Mouse (Mus musculus): ENCODE results near the gene Vamp1.
A peak's percentile ranks its signal among the peaks of the same experiment; 100 is the strongest.

Vamp1 gene

DNA sequence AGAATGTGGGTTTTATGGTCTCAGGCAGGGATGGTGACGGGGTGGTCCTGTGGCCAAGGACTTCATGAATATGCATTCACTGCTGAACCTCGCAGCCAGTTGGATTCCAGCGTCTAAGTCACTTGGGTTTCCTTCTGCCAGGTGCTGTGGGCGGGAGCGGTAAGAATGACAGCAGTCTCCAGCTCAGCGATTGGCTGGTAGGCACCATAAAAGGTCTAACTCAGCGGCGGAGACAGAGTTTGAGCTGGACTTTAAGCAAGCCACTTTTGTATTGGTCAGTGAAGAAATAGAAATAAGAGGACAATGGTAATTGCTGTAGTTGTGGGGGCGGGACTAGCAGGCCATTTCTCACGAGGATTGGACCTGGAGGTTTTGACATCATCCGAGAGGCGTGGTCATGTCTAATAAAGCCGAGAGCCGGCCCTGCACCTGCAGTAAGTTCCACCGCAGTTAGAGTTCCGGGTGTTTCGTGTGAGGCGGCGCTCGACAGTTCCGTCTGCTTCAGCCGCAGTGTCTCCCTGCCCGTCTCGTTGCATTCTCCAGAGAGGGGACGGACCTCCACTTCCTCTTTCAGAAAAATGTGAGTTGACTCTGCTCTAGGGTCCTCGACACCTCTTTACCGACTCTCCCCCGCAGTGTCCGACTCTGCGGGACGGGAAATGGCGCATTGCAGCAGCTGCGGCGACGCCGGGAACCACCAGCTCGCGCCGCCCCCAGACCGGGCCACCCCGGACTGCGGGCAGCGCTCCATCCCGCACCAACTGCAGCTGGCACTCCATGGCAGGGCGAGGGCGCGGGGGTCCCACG, at the start of gene Vamp1:
Vamp1 (plus strand) TSS at position 404 of the 807 bp plus-strand sequence.
- peak; percentile 90 for DNase-seq (ENCODE audit: low read depth, low spot score)

DNA sequence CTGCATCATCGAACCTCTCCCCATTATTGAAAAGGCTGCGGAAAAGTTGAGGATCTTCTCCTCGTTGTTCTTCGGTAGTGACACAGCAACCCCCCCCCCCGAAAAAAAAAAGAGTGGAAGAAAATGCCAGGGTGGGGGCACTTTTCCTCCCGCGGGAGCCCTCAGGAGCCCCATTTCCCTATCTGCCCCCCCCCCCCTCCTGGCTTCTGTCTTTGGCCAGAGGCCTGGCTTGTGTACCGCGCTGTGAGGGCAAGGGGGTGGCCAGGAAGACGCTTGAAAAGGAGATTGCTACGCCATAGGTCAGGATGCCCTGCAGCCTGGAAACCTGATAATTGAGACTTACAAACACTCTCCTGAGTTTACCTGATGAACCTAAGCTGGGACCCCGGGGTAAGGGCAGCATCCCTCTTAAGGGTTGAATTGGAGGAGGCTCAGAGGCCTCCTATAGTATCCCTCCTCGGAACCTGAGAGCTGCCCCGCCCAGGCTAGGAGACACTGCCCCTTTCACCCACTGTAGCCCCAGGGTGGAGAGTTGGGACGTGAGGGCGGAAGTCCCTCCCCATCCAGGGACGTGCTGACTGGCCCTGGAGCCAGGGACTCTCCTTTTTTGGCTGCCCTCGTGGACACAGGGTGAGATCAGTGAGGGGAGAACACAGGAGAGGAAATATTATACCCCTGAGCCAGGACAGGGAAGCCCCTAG, 49.1 kb upstream of the Vamp1 start, which contains the start of gene Gapdh:
Gapdh (minus strand) TSS at position 417 of the 701 bp plus-strand sequence.
- DNase-seq (ENCODE audit: low read depth, low spot score), result no peak

DNA sequence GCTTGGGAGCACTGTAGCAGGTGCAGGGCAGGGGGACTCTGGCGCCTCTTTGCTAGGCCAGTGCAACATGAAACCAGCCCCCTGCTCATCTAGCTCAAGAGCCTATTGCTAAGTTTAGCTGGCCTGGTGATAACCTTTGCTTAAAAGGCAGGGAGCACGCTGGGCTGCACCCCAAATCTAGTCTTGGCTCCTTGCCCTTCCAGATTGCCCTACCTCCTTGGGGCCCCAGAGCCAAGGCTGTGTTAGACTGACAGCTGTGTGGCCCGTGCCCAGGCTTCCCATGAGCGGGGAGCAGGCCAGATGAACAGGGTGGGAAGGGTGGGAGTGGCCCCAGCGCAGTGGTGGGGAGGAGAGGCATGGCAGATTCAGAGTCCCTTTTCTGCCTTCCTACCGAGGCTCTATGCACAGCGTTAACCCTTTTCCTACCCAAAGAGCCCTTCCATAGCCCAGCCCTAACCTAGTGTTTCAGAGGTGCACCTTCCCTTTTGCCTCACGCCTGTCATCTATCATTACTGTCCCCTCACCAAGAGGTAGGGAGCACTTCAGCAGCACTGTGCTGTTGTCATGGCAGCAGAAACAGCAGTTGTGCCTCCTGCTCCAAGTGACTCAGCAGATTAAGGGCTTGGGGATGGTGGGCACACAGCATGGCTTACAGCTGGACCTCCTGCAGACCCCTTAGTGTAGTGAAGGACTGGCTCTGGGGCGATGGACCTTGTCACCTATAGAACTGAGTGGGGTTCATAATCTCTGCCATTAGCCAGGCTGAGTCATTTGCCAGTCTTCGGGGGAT, 48.3 kb upstream of the Vamp1 start:
- no peak for DNase-seq (ENCODE audit: low read depth, low spot score)

DNA sequence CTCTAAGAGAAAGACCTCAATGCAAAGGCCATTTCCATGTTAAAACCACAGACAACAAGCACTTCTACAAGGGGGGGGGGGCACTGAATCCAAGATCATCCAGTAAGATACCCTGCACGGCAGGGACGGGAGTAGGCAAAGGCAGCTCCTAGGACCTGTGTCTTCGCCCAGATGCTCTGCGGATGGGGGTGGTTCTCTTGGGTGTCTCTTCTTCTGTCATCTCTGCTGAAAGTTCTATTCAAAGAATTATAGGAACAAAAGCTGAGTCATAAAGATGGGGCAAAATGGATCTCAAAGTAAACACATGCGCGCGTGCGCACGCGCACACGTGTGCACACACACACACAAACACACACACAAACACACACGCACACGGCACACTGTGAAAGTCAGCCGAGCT, 47.3 kb upstream of the Vamp1 start:
- no peak for DNase-seq (ENCODE audit: low read depth, low spot score)

DNA sequence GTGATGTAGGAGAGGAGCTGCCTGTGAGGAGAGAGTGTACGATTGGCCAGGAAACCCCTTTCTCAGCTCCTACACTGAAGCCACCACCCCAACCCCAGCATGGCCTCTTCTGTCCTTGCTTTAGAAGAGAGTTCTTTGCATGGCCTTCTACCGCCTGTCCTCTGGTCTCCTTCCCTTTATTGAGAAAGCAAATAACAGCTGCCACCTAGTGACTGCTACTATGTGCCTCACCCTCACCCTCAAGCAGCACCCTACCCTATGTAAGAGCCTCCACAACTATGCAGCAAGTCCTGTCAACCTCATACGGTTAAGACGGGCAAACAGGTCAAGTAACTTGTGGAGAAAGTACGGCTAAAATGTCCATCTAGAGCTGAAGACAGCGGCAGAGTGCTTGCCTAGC, 45.2 kb upstream of the Vamp1 start:
- no peak for DNase-seq (ENCODE audit: low read depth, low spot score)

DNA sequence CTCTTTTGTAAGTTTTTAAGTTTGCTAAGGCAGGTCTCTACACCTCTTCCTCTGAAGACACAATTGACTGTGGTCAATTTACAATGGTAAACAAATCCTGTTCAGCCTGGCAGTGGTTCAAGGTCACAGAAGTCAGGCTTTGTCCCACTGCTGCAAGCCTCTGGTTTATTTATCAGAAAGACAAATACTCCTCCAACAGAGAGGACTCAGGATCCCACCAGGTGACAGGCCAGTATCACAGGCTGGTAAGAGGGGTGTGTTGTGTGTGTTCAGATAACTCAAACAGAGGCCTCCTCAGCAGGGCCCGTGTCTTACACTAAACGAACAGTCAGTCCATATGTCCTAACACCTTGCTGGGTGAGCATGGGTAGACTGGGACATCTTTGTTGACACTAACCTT, 42.9 kb upstream of the Vamp1 start:
- no peak for DNase-seq (ENCODE audit: low read depth, low spot score)

DNA sequence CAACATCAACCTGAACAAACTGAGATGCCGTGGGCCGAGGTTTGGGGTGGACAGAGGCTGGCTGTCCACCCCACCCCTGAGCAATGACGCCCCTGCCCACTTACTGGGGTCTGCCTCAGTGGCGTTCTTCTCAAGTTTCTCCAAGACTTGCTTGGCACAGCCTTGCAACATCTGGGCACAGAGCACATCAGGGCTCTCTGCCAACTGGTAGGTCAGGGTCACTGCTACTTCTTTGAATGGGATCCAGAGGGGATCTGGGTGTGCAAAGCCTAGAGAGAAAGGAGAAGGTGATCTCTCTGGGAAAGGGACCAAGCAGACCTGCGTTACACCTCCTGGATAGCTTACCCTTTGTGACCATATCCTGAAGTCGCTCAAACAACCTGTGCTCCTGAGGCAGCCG, 42.1 kb upstream of the Vamp1 start:
- no peak for DNase-seq (ENCODE audit: low read depth, low spot score)

DNA sequence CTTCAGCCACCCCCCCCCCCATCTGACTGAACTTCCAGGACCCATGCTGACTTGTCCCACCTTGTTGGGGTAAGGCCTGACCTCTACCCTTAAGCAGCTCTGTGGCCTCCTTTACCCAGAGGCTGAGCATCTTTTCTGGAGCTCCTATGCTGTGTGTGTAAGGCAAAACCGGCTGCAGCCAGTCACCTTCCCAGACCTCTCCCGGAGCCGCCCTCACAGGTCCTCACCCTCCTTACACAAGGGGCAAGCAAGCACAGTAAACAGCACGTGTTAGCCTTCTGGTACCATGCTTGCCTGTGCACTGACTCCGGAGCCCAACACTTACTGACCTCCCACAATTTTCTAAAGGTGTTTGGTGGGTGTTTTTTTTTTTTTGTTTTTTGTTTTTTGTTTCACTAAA, 39.9 kb upstream of the Vamp1 start:
- DNase-seq (ENCODE audit: low read depth, low spot score), result no peak

DNA sequence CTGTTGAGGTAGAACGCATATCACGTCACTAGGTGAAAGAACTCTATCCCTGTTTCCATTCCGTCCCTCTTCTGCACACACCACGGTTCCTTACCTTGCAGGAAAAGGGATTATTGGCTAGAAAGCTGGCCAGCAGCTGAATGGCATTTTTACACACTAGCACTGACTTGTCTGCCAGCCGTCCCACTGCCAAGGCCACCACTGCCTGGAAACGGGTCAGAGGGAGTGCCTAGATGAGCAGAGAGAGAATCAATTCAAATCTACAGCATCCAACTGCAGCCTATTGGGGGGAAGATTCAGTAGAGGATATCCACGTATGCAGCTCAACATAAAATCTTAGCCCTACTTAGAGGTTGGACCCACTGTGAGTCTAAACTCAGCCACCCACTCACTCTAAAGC, 35.8 kb upstream of the Vamp1 start:
- DNase-seq (ENCODE audit: low read depth, low spot score), result no peak

DNA sequence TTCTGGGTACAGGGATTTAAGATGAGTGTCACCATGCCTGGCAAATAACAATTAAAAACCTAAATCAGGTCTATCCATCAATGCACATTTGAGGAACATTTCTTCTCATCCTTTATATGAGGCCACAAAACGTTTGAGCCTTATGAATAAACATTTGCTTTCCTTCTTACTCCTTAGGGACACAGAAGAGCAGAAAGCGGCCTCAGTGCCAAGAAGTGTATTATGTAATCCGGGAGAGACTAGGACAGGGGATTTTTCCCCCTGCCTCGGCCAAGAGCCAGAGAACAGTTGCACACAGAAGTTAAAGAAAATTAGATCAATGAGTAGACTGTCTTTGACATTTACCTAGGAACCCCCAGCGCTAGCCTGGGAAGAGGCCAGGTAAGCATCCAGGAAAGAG, 33.2 kb upstream of the Vamp1 start:
- DNase-seq (ENCODE audit: low read depth, low spot score), result no peak

DNA sequence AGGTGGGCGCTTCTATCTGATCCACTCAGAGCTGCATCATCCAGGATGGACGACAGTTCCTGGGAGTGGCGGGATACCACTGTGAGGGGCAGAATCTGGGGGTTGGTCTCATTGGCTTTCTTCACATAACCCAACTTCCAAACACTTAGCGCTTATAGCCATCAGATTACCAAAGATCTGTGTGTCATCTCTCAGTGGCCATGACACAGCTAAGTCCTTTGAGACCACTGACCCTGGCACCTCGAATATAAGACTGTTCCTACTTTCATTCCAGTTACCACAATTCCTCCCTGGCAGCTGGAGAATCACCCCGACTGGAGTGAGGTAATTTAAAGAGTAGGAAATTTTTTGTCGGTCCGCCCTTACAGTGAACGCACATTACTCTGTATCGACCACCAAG, 29.1 kb upstream of the Vamp1 start:
- no peak for DNase-seq (ENCODE audit: low read depth, low spot score)

DNA sequence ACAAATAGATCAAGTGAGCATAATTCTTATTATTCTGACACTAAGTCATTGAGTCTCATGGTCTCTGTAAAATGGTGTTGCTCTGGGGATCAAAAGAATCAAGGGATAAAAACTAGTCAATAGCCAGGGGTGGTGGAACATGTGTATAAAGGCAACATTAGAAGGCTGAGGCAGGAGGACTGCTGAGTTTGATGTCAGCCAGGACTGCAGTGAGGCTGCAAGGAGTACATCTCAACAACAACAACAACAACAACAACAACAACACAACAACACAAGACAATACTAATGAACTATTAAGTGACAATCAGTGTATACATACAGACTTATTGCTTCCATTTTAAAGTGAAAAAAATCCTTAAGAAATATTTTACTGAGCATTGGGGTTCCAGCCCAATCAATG, 24.5 kb upstream of the Vamp1 start:
- DNase-seq (ENCODE audit: low read depth, low spot score), result no peak

DNA sequence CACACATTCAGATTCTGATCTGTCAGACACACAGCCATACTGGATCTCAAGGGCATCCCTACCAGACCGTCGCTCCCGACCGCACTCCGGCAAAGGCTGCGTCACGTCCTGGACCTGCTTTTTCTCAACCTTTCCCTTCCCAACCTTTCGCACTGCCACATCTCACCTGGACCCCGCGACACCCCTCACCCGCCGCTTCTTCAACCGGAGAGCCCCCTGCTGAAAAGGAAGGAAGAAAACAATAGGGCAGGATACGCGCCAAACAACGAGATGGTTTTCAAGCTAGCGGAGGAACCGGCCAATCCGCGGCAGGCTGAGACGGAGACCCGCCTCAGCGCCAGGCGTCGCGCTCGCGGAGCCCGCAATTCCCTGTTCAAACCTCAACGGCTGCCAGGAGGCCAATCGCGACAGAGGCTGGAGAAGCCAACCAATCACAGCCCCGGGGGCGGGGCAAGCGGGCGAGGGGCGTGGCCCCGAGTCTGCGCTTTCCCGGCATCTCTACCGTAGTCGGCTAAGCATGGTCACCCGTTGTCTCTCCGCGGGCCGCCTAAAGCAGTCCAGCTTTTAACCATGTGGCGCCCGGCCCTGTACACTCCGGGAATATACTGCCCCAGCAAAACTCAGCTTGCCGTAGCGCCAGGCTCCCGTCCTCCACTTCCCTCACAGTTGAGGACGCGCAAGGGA, 23.9 kb upstream of the Vamp1 start, which contains the start of the genes Ncapd2 and Mrpl51:
Ncapd2 (minus strand) TSS at position 370 of the 684 bp plus-strand sequence.
Mrpl51 (plus strand) TSS at position 470 of the 684 bp plus-strand sequence.
- peak; percentile 96 for DNase-seq (ENCODE audit: low read depth, low spot score)

DNA sequence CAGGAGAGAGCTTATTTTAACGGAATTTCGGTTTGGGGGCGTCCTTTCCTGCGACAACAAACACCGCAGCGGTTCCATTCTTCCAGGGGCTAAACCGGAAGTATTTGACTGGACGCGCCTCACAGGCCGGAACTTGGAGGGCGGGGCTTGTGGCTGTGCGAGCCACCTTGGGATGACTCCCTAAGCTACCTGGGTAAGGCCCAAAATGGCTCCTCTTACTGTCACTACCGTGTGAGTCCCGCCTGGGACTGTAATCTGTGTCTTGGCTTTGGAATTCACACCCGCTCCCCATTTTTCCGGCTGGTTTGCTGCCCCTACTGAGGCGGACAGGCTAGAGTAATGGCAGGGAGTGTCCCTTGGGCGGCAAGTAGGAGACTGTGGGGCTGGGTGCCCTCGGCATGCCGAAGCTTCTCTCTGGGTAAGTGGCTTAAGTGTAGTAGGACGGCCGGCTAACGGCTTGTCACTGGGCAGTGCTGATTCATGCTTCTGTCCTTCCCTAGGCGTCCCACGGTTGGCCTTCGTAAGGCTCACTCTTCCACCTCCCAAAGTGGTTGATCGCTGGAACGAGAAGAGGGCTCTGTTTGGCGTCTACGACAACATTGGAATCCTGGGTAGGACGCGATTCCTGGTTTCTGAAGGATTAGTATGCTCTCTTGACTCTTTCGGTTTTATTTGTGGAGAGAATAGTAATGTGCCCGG, 23.2 kb upstream of the Vamp1 start:
- peak; percentile 85 for DNase-seq (ENCODE audit: low read depth, low spot score)

DNA sequence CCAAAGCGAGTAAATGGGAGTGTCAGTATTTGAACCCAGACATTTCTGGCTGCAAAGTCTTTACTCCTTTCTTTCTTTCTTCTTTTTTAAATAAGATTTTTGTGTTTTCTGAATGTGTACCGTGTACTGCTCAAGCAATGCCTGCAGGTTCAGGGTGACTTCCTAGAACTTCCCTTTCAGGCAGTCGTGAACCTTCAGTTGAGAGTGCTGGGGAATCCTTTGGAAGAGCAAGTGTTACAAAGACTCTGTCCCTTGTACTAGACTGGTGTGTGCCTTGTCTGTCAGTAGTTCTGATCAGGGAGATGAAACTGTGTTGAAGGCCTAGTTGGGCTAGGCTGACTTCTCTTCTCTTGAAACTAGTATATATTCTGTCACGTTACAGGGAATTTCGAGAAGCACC, 22.5 kb upstream of the Vamp1 start:
- no peak for DNase-seq (ENCODE audit: low read depth, low spot score)

DNA sequence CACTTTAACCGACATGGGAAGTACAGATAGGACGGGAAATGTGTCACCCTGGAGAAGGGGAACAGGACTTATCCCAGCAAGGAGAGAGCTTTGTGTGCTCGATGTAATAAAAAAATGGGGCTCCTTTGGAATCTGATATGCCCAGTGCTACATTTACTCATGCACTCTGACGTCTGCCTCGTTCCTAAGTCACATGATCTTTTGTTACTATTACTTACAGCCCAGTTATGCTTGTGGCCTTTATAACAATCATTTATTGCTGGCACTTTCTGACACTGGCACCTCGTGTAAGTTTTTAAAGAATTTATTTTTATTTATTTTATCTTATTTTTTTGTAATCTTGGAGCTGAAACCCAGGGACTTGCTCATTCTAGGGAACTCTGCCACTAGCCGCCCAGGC, 22.0 kb upstream of the Vamp1 start:
- no peak for DNase-seq (ENCODE audit: low read depth, low spot score)

DNA sequence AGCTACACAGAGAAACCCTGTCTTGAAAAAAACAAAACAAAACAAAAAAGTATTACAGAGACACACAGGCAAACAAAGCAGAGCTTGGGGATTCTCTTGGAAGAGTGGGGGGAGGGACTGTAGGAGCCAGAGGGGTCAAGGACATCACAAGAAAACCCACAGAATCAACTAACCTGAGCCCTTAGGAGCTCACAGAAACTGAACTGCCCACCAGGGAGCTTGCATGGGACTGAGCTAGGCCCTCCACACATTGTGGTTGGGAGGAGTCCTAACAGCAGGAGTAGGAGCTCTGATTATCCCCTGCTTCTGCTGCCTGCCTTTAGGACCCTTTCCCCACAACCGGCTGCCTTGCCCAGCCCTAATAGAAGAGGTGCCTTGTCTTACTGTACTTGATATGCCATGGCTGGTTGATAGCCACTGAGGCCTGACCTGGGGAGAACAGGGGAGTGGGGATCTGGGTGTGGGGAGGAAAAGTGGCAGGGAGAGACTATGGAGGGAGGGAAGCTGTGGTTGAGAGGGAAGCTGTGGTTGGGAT, 19.7 kb upstream of the Vamp1 start:
- no peak for DNase-seq (ENCODE audit: low read depth, low spot score)

DNA sequence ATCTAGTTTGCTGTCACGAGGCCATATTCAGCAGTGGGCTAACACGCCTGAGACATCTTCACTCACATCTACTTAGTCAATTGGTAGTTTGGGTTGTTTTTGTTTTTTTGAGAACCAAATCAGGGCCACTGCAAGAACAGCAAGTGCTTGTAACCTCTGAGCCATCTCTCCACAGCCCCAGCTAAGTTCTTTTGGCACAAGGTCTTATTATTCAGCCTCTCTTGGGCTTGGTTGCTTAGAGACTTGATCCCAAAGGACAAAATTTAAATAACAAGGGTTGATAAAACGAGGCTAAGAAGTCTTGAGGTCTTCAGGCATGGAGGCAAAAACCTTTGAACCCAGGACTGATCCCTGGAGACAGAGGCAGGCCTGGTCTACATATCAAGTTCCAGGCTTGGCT, 19.1 kb upstream of the Vamp1 start:
- DNase-seq (ENCODE audit: low read depth, low spot score), result no peak

DNA sequence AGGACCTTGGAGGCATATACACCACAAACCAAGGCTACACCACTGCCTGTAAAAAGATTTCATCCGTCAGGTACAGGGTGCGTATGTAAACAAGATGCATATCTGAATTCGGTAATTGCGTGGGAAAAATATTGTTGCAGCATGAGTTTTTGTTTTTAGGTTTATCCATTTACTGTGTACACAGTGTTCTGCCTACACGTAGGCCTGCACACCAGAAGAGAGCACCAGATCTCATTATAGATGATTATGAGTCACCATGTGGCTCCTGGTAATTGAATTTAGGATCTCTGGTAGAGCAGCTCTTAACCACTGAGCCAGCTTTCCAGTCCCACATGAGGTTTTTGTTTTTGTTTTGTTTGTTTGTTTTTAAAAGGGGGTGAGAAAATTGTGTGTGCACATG, 18.2 kb upstream of the Vamp1 start:
- no peak for DNase-seq (ENCODE audit: low read depth, low spot score)

DNA sequence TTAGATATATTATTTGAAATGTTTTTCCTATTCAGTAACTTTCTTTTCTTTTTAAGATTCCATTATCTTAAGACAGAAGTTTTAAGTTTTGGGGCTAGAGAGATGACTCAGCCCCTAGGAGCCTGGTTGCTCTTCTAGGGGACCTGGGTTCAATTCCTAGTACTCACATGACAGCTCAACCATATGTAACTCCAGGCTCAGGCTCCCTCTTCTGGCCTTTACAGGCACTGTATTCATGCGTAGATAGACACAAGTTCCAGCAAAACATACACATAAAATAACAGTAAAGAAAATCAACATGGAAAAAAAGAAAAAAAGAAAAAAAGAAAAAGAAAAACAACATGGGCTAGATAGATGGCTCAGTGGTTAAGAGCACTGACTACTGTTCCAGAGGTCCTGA, 4.9 kb upstream of the Vamp1 start:
- DNase-seq (ENCODE audit: low read depth, low spot score), result no peak

DNA sequence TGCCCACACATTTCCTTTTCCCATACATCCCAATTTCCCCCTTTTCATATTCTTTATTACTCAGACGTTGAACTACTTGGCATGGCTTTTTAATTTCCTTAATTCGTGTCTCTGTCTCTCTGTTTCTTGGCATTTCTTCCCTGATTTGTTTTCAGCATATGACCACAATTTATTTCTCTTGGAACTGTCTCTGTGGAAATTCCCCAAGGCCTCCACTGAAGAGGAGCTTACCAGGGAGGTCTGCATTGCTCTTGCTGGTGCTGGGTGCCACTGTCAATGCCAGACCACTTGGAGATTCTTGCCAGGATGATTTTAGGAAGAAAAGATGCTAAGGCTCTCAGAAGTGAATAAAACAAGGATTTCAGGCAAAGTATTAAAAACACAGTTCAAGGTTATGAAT, 2.7 kb upstream of the Vamp1 start:
- no peak for DNase-seq (ENCODE audit: low read depth, low spot score)
